Mouse (Mus musculus): ENCODE data around the gene Zpld1. TPM values are rescaled to one million over a fixed set of nuclear protein-coding genes. Genes with fewer than 3 reads are reported as not detected.

Gene Zpld1
- not detected for total RNA-seq (2021)
- not detected in 2 replicates for polyA plus RNA-seq (2012; rRNA removed)
- long read RNA-seq = 0 reads

GRCm38 (mm10) chr16:55297886-55298285 lies at the start of gene Zpld1:
Zpld1 (minus strand) TSS chr16:55297986.
- 93% methylated on average over 2 of the region's 2 CpGs for WGBS
- DNase-seq = no peak
- no peak within 1 kb of the TSS for H3K27ac ChIP-seq
- intact Hi-C loops (cut with DNase I) = no loop called here
- no peak for TF ChIP-seq EP300 (IDR thresholded peaks at IDR 0.05; ENCODE audit: insufficient read depth, low read depth, low read length)
- TF ChIP-seq CTCF (IDR thresholded peaks at IDR 0.05) = no peak
- TF ChIP-seq POLR2A (IDR thresholded peaks at IDR 0.05; ENCODE audit: insufficient read depth, low read depth, low read length) = no peak
- no peaks in the 10 kb centered on the region for H3K36me3 ChIP-seq (ENCODE audit: control insufficient read depth, insufficient read depth, low read length)
- H3K9ac ChIP-seq (ENCODE audit: low read depth, low read length) = no peak within 1 kb of the TSS
- H3K79me2 ChIP-seq (replicated peaks; ENCODE audit: control insufficient read depth, insufficient read depth, low read length) = no peaks in the 10 kb centered on the region
- H3K4me1 ChIP-seq (ENCODE audit: control insufficient read depth, insufficient read depth, low read length) = no peaks in the 10 kb centered on the region
- no peak within 1 kb of the TSS for H3K4me3 ChIP-seq
- no peaks in the 10 kb centered on the region for H3K27me3 ChIP-seq (ENCODE audit: control insufficient read depth, insufficient read depth, low read length)

DNA sequence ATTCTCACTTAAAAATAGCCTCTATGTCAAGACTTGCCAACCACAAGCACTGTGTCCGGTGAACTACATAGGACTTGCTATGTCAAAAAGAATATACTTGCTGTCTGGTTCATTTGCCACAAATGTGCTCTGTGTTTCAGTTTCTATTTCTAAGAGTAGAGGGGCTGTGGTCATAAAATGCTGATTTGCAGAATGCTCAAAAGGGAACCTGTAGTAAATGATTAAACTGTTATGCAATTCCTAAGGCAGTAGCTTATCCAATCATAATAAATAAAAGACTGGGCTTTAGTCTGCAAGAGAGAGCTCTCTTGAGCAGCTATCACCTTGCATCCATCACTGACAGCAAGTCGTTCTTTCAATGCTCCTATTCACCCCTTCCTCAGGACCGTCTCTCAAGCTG lies 47.9 kb upstream of the Zpld1 start:
- H3K4me1 ChIP-seq (ENCODE audit: control insufficient read depth, insufficient read depth, low read length) = no peaks in the 10 kb centered on the region
- 77% methylated on average over 3 of the region's 3 CpGs for WGBS
- no peak overlapping the region for H3K4me3 ChIP-seq
- intact Hi-C loops (cut with DNase I) = no loop called here
- H3K79me2 ChIP-seq (replicated peaks; ENCODE audit: control insufficient read depth, insufficient read depth, low read length) = no peaks in the 10 kb centered on the region
- no peak for DNase-seq
- no peak overlapping the region for H3K27ac ChIP-seq
- H3K9ac ChIP-seq (ENCODE audit: low read depth, low read length) = no peak overlapping the region
- H3K36me3 ChIP-seq (ENCODE audit: control insufficient read depth, insufficient read depth, low read length) = no peaks in the 10 kb centered on the region
- no peaks in the 10 kb centered on the region for H3K27me3 ChIP-seq (ENCODE audit: control insufficient read depth, insufficient read depth, low read length)
- TF ChIP-seq CTCF (IDR thresholded peaks at IDR 0.05) (no peak), EP300 (IDR thresholded peaks at IDR 0.05; ENCODE audit: insufficient read depth, low read depth, low read length) (no peak), POLR2A (IDR thresholded peaks at IDR 0.05; ENCODE audit: insufficient read depth, low read depth, low read length) (no peak)

- no peak for DNase-seq
- H3K27me3 ChIP-seq (ENCODE audit: control insufficient read depth, insufficient read depth, low read length) = no peaks in the 10 kb centered on the region
- no peak for TF ChIP-seq POLR2A (IDR thresholded peaks at IDR 0.05; ENCODE audit: insufficient read depth, low read depth, low read length)
- no peak for TF ChIP-seq CTCF (IDR thresholded peaks at IDR 0.05)
- TF ChIP-seq EP300 (IDR thresholded peaks at IDR 0.05; ENCODE audit: insufficient read depth, low read depth, low read length) = no peak
- H3K27ac ChIP-seq = no peak overlapping the region
- WGBS = 63% methylated on average over 8 of the region's 8 CpGs
- H3K9ac ChIP-seq (ENCODE audit: low read depth, low read length) = no peak overlapping the region
- no peaks in the 10 kb centered on the region for H3K36me3 ChIP-seq (ENCODE audit: control insufficient read depth, insufficient read depth, low read length)
- no peaks in the 10 kb centered on the region for H3K4me1 ChIP-seq (ENCODE audit: control insufficient read depth, insufficient read depth, low read length)
- H3K4me3 ChIP-seq = no peak overlapping the region
- H3K79me2 ChIP-seq (replicated peaks; ENCODE audit: control insufficient read depth, insufficient read depth, low read length) = no peaks in the 10 kb centered on the region
- intact Hi-C loops (cut with DNase I) = no loop called here
Observed at GRCm38 (mm10) chr16:55321542-55322514, 24.0 kb upstream of the Zpld1 start.

- no peaks in the 10 kb centered on the region for H3K36me3 ChIP-seq (ENCODE audit: control insufficient read depth, insufficient read depth, low read length)
- H3K9ac ChIP-seq (ENCODE audit: low read depth, low read length) = no peak overlapping the region
- H3K4me1 ChIP-seq (ENCODE audit: control insufficient read depth, insufficient read depth, low read length) = no peaks in the 10 kb centered on the region
- TF ChIP-seq CTCF (IDR thresholded peaks at IDR 0.05) (no peak), EP300 (IDR thresholded peaks at IDR 0.05; ENCODE audit: insufficient read depth, low read depth, low read length) (no peak), POLR2A (IDR thresholded peaks at IDR 0.05; ENCODE audit: insufficient read depth, low read depth, low read length) (no peak)
- intact Hi-C loops (cut with DNase I) = no loop called here
- no peak overlapping the region for H3K4me3 ChIP-seq
- H3K27me3 ChIP-seq (ENCODE audit: control insufficient read depth, insufficient read depth, low read length) = no peaks in the 10 kb centered on the region
- no peak for DNase-seq
- H3K79me2 ChIP-seq (replicated peaks; ENCODE audit: control insufficient read depth, insufficient read depth, low read length) = no peaks in the 10 kb centered on the region
- H3K27ac ChIP-seq = no peak overlapping the region
Observed at GRCm38 (mm10) chr16:55316996-55317395, 19.2 kb upstream of the Zpld1 start.

DNA sequence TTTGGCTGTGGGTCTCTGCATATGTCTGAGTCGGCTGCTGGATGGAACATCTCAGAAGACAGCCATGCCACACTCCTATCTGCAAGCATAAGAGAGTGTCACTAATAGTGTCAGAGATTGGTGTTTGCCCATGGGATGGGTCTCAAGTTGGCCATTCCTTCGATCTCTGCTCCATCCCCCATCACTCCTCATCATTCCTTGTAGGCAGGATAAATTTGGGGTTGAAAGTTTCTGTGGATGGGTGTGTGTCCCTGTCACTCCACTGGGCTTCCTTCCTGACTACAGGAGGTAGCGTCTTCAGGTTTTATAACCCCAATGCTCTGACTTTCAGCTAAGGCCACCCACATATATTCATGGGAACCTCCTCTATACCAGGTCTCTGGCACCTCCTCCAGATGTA lies 14.3 kb upstream of the Zpld1 start:
- WGBS = 80% methylated on average over 3 of the region's 3 CpGs
- no peak overlapping the region for H3K27ac ChIP-seq
- H3K4me3 ChIP-seq = no peak overlapping the region
- intact Hi-C loops (cut with DNase I) = no loop called here
- no peaks in the 10 kb centered on the region for H3K79me2 ChIP-seq (replicated peaks; ENCODE audit: control insufficient read depth, insufficient read depth, low read length)
- H3K36me3 ChIP-seq (ENCODE audit: control insufficient read depth, insufficient read depth, low read length) = no peaks in the 10 kb centered on the region
- no peak for DNase-seq
- no peaks in the 10 kb centered on the region for H3K27me3 ChIP-seq (ENCODE audit: control insufficient read depth, insufficient read depth, low read length)
- H3K9ac ChIP-seq (ENCODE audit: low read depth, low read length) = no peak overlapping the region
- no peaks in the 10 kb centered on the region for H3K4me1 ChIP-seq (ENCODE audit: control insufficient read depth, insufficient read depth, low read length)
- TF ChIP-seq POLR2A (IDR thresholded peaks at IDR 0.05; ENCODE audit: insufficient read depth, low read depth, low read length) (no peak), CTCF (IDR thresholded peaks at IDR 0.05) (no peak), EP300 (IDR thresholded peaks at IDR 0.05; ENCODE audit: insufficient read depth, low read depth, low read length) (no peak)

DNA sequence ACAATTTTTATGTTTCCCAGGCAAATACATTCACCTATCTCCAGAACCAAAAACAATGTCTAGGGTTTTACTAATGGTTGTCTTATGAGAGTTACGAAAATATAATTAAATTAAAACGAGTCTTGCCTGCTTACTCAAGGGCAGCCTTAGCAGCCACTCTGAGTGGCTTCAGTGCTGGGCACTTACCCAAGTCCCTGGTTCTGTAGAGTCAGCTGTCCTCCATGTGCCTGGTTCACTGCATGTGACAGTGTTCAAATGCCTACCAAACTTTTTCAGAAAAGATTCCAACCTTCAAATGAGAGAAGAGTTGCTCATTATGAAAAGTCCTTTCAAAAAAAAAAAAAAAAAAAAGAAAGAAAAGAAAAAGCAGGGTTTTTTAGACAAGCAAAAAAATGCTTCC lies 15.1 kb downstream of the Zpld1 start:
- WGBS = 65% methylated on average over 2 of the region's 2 CpGs
- H3K9ac ChIP-seq (ENCODE audit: low read depth, low read length) = no peak overlapping the region

More for the DNA sequence above, 15.1 kb downstream of the Zpld1 start:
- intact Hi-C loops (cut with DNase I) = no loop called here
- no peaks in the 10 kb centered on the region for H3K27me3 ChIP-seq (ENCODE audit: control insufficient read depth, insufficient read depth, low read length)
- no peaks in the 10 kb centered on the region for H3K79me2 ChIP-seq (replicated peaks; ENCODE audit: control insufficient read depth, insufficient read depth, low read length)
- H3K4me1 ChIP-seq (ENCODE audit: control insufficient read depth, insufficient read depth, low read length) = no peaks in the 10 kb centered on the region
- no peak for TF ChIP-seq POLR2A (IDR thresholded peaks at IDR 0.05; ENCODE audit: insufficient read depth, low read depth, low read length)
- TF ChIP-seq CTCF (IDR thresholded peaks at IDR 0.05) = no peak
- no peak for TF ChIP-seq EP300 (IDR thresholded peaks at IDR 0.05; ENCODE audit: insufficient read depth, low read depth, low read length)
- H3K27ac ChIP-seq = no peak overlapping the region
- no peak overlapping the region for H3K4me3 ChIP-seq
- DNase-seq = no peak
- no peaks in the 10 kb centered on the region for H3K36me3 ChIP-seq (ENCODE audit: control insufficient read depth, insufficient read depth, low read length)

Measured in heart, adult 2 months (tissue).